Comparison of ENCODE assay signal across 17 mouse cellular contexts in the genomic region with DNA sequence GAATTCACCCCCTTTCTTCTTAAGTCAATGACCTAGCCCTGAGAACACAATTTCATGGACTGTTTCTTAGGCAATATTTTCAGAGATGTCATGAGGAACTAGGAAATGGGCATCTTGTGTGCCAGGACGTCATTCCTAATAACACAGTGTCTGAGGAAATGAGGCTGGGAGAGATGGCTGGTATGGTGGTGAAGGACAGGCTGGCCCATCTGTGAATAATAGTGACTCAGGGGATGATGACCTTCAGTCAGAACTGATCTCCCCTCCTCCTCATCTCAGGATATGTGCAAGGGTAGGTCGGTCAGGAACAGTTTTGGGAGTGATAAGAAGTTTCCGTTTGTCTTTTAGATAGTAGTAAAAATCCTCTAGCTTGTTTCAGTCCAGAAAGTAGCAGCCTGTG.
A peak's percentile ranks its signal among the peaks of the same experiment; 100 is the strongest.
DNase-seq lines count a peak whose midpoint lies in the region; TF ChIP-seq lines count a peak whose summit lies in the region.
"Had no signal": no experiment of that assay in that cellular context is flagged by ENCODE, and none has a peak within 500 bp of the region (broad histone marks: within the 10 kb centered on the region; RNA-seq: fewer than 3 reads in every experiment).

No protein-coding gene starts in this region.

- no peak for TF ChIP-seq CTCF in layer of hippocampus, adult 2 months (conservative IDR thresholded peaks at IDR 0.05)
- no peak for TF ChIP-seq CTCF in cerebellum, adult 2 months (IDR thresholded peaks at IDR 0.05; ENCODE audit: borderline replicate concordance, insufficient read depth, low read depth, low read length)

- H3K4me1 ChIP-seq in cerebellum, adult 2 months (ENCODE audit: control insufficient read depth, insufficient read depth, low read length): no peaks in the 10 kb centered on the region
- H3K4me1 ChIP-seq: embryonic facial prominence, embryonic 10.5 days; embryonic facial prominence, embryonic 12.5 days; forebrain, embryonic 13.5 days; forebrain, embryonic 15.5 days had no signal

- 86% methylated on average over 3 of the region's 3 CpGs for WGBS in cerebellum, adult 2 months

- no peaks in the 10 kb centered on the region for H3K27me3 ChIP-seq in cerebellum, adult 2 months (ENCODE audit: control insufficient read depth, insufficient read depth, low read length)
- H3K27me3 ChIP-seq: embryonic facial prominence, embryonic 12.5 days; forebrain, embryonic 13.5 days; forebrain, embryonic 15.5 days; Patski had no signal

- no peak overlapping the region for H3K27ac ChIP-seq in layer of hippocampus, adult 2 months
- no peak overlapping the region for H3K27ac ChIP-seq in cerebellum, adult 2 months (ENCODE audit: insufficient read depth, low read length)
- H3K27ac ChIP-seq: embryonic facial prominence, embryonic 10.5 days; embryonic facial prominence, embryonic 12.5 days; forebrain, embryonic 13.5 days; forebrain, embryonic 15.5 days had no signal

- DNase-seq in adrenal gland, adult 2 months: peak; percentile 33
- DNase-seq in adrenal gland, postnatal 4 days (ENCODE audit: low spot score in 2 of 2): no peak
- DNase-seq in adrenal gland, adult 8-10 months: peak; percentile 19
- DNase-seq in adrenal gland, postnatal 14 days: peak; percentile 6
- no peak for DNase-seq in layer of hippocampus, adult 2 months (ENCODE audit: low spot score in 2 of 2)
- DNase-seq in cerebellum, adult 9-11 months: no peak
- no peak for DNase-seq in cerebellum, adult 2 months
- DNase-seq: cerebellum, adult 11-12 months; cerebellum, adult 8-10 months; cerebellum, postnatal 10 days; cerebellum, postnatal 25 days; forebrain, postnatal 0 days had no signal

- TF ChIP-seq POLR2A in cerebellum, adult 2 months (IDR thresholded peaks at IDR 0.05; ENCODE audit: borderline replicate concordance, insufficient read depth, low read length): no peak

- no peak overlapping the region for H3K4me3 ChIP-seq in layer of hippocampus, adult 2 months
- H3K4me3 ChIP-seq in cerebellum, adult 2 months (replicated peaks; ENCODE audit: insufficient read depth, low read depth, low read length): no peak overlapping the region
- H3K4me3 ChIP-seq: embryonic facial prominence, embryonic 10.5 days; embryonic facial prominence, embryonic 12.5 days; forebrain, embryonic 13.5 days; forebrain, embryonic 15.5 days had no signal

Comparison
In these comparisons a context has a peak if more than half of its experiments do, and no peak if none do; other contexts are left out.
1. DNase-seq: peak in adrenal gland, adult 2 months (single experiment), adrenal gland, adult 8-10 months (single experiment) and adrenal gland, postnatal 14 days (single experiment); none in adrenal gland, postnatal 4 days (0 of 2), layer of hippocampus, adult 2 months (0 of 2), cerebellum, adult 9-11 months (single experiment) and cerebellum, adult 2 months (0 of 2).